Mouse (Mus musculus): ENCODE results near the gene Clca3a1.

Gene Clca3a1

DNA sequence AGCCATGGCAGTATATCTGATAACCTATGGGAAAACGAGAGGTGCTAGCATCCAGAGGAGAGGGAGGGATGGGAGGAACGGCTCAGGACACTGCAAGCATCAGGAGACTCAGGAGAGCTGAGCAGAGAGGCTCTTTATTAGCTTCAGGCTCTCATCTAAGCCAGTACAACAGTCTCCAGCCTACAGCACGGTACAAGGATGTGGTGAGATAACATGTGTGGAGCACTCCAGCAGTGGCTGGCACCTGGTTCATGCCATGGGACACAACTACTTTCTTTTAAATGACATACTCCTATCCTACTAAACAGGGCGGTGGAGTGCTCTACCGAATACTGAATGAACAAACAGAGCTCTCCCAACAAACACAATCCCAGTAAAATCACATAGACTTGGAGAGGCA is 79.2 kb downstream of the Clca3a1 start:
- no peak for DNase-seq (ENCODE audit: extremely low spot score, low read depth, low spot score)

DNA sequence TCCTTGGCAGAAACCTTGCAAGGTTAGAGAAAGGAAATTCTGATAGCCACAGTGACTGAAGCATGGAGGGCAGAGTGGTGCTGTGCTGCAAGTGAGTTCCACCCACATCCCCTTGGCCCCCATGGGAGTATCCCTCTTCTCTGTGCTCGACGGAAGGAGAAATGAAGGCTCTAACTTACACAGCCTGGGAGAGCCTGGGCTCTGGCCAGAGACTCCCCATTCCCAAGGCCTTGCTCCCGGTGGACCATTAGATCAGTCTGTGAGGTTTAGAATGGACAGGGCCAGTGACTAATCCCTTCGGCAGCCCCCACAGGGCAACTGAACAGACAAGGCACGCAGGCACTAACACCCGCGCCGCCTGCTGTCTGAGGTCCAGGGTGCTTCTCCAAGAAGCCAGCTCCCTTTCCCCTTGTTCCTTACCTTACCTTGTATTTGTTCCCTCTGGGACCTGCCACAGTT is 81.0 kb downstream of the Clca3a1 start:
- DNase-seq (ENCODE audit: extremely low spot score, low read depth, low spot score): no peak

All from hindlimb bud, embryonic 11.5 days (tissue).